Mouse (Mus musculus) adrenal gland, adult 18-20 months (tissue): Measurements from ENCODE around the gene Rps11. TPM values are rescaled to one million over a fixed set of nuclear protein-coding genes. Genes with fewer than 3 reads are reported as not detected.
"Not testable (repeated sequence)": the region's sequence is repeated elsewhere in the genome, so short reads cannot be mapped to it uniquely, and the experiment has no call there.

Source experiments
- DNase-seq, 2 experiments: peaks; one replicate each; pipeline ENCODE4 v3.0.0; 2021 to 2022; ENCODE audit warnings: low spot score in 2 of 2
- total RNA-seq, 2 experiments: library from RNA; stranded (reverse); gene quantifications; 1 replicate in 1 of 2; 2 replicates in 1 of 2; pipeline ENCODE4 v1.2.3; 2021

Rps11 gene
- total RNA-seq, 2 experiments from 2014 or later, result 1,173 to 1,310 TPM

- DNase-seq, result no peak
Measured at GRCm38 (mm10) chr7:45134544-45135026, 10.3 kb upstream of the Rps11 start.

GRCm38 (mm10) chr7:45133446-45134159 lies 9.4 kb upstream of the Rps11 start:
- DNase-seq, result no peak

GRCm38 (mm10) chr7:45131850-45132249 lies 7.6 kb upstream of the Rps11 start:
- no peak for DNase-seq

GRCm38 (mm10) chr7:45129776-45130512 lies 5.7 kb upstream of the Rps11 start:
- DNase-seq, result no peak

GRCm38 (mm10) chr7:45129318-45129717 lies 5.1 kb upstream of the Rps11 start:
- DNase-seq, result peak in 1 of 2 experiments; percentile 56

GRCm38 (mm10) chr7:45128624-45129246 lies 4.5 kb upstream of the Rps11 start, which contains the start of gene Rpl13a:
Gene Rpl13a, minus strand, starts transcription at chr7:45128761.
- peak; percentile 93 to 94 for DNase-seq

- no peak for DNase-seq
Measured at GRCm38 (mm10) chr7:45127700-45128224, 3.5 kb upstream of the Rps11 start.

GRCm38 (mm10) chr7:45126844-45127699 lies 2.8 kb upstream of the Rps11 start:
- no peak for DNase-seq

- no peak for DNase-seq
Measured at GRCm38 (mm10) chr7:45126147-45126843, 2.1 kb upstream of the Rps11 start.

GRCm38 (mm10) chr7:45125649-45126048 lies 1.4 kb upstream of the Rps11 start:
- not testable (repeated sequence) for DNase-seq

GRCm38 (mm10) chr7:45125144-45125600 lies 933 bp upstream of the Rps11 start:
- DNase-seq, result no peak

- no peak for DNase-seq
Measured at GRCm38 (mm10) chr7:45123186-45123570, 1.1 kb downstream of the Rps11 start.

- DNase-seq, result no peak
Measured at GRCm38 (mm10) chr7:45122561-45123185, 1.6 kb downstream of the Rps11 start.

GRCm38 (mm10) chr7:45121966-45122365 lies 2.3 kb downstream of the Rps11 start:
- DNase-seq, result no peak

- peak in 1 of 2 experiments; percentile 44 for DNase-seq
Measured at GRCm38 (mm10) chr7:45121404-45121803, 2.8 kb downstream of the Rps11 start.

GRCm38 (mm10) chr7:45119780-45120709 lies 4.2 kb downstream of the Rps11 start:
- no peak for DNase-seq

- no peak for DNase-seq
Measured at GRCm38 (mm10) chr7:45118336-45118735, 5.9 kb downstream of the Rps11 start.

- no peak for DNase-seq
Measured at GRCm38 (mm10) chr7:45117566-45117965, 6.7 kb downstream of the Rps11 start.
